Mouse (Mus musculus): ENCODE results near the gene Fbh1.

The Fbh1 gene

GRCm38 (mm10) chr2:11718573-11718972, 58.8 kb downstream of the Fbh1 start:
- DNase-seq (ENCODE audit: low read depth, low spot score) = no peak

GRCm38 (mm10) chr2:11714535-11714934, 62.8 kb downstream of the Fbh1 start:
- DNase-seq (ENCODE audit: low read depth, low spot score) = no peak

DNA sequence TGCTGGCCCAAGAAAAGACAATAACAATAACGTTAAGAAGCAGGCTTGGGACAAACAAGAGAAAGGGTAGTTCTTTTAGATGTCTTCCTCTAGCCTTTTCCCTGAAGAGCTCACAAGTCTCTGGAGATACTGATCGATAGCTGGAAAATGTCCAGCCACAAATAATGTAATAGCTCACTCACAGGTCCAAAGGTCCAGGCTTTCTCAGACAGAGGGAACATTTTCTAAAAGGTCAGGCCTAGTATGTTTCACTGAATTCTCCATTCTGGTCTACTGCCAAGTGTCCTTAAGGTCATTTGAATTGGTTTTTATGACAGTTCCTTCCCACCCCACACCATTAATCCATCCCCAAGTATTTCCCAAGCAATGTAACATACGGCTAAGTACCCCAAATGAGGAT, 64.4 kb downstream of the Fbh1 start:
- no peak for DNase-seq (ENCODE audit: low read depth, low spot score)

DNA sequence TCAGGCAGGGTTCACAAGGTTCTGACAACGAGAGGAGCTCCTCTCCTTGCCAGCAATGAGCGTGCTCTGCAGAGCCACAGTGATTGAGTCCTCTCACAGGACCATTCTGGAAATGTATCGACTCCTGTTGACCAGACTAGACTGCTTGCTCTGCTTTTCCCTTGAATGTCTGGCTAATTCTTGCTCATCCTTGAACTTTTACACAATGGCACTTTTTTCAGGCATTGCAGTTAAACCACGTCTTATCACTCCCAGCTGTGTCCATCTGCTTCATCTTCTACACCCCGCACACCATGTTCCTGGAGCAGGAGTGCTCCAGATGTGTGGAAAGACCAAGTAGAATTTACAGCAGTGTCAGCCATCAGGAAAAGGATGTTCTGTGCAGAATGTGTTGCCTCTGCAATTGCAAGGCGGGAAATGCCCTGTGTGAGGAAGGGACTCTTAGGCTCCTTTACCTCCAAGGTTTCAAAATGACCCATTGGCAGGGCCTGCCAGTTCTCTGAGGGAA, 64.8 kb downstream of the Fbh1 start:
- DNase-seq (ENCODE audit: low read depth, low spot score) = no peak

DNA sequence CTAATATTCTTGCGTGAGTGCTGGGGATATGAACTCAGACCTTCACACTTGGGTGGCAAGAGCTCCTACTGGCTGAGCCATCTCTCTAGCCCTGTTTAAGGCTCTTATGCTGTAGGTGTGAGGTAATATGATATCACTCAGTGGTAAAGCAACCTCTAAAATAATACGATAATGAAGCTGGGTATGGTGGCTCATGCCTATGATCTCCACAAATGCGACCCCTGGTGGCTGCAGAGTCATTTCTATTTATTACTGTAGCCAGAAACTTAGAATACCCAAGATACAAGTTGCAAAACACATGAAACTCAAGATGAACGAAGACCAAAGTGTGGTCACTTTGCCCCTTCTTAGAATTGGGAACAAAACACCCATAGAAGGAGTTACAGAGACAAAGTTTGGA, 67.3 kb downstream of the Fbh1 start:
- DNase-seq (ENCODE audit: low read depth, low spot score) = peak; percentile 20

GRCm38 (mm10) chr2:11708538-11708937, 68.8 kb downstream of the Fbh1 start:
- DNase-seq (ENCODE audit: low read depth, low spot score) = no peak

DNA sequence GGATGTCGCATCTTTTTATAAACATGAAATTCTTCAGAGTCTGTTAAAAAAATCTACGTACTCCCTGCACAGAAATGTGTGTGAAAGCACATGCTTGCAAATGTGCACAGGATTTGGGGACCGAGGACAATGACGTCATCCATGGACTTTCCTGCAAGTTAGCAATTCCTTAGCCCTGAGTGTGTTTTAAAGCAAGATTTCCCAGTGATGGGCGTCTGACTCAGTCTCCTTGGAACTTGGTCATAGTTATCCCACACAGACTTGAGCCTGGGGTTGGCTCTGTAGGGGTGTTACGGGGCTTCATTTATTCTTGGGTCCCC, 70.7 kb downstream of the Fbh1 start:
- DNase-seq (ENCODE audit: low read depth, low spot score) = no peak

GRCm38 (mm10) chr2:11706030-11706745, 71.2 kb downstream of the Fbh1 start:
- peak; percentile 17 for DNase-seq (ENCODE audit: low read depth, low spot score)

GRCm38 (mm10) chr2:11705201-11706025, 72.0 kb downstream of the Fbh1 start, which contains the start of gene Il15ra:
TSS of gene Il15ra (plus strand) at chr2:11705290.
- peak; percentile 27 for DNase-seq (ENCODE audit: low read depth, low spot score)

DNA sequence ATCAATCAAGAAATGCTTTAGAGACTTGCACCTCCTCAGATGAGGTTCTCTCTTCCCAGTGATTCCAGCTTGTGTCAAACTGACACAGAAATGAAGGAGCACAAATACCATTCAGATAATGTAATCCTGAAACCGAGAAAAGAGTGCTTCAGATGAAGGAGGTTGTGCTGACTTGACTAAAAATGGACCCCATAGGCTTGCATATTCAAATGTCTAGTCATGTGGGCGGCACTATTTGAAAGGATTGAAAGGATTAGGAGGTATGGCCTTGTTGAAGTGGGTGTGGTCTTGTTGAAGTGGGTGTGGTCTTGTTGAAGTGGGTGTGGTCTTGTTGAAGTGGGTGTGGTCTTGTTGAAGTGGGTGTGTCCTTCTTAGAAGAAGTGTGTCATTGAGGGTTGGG, 77.5 kb downstream of the Fbh1 start:
- DNase-seq (ENCODE audit: low read depth, low spot score) = peak; percentile 43

GRCm38 (mm10) chr2:11698994-11699393, 78.4 kb downstream of the Fbh1 start:
- no peak for DNase-seq (ENCODE audit: low read depth, low spot score)

- DNase-seq (ENCODE audit: low read depth, low spot score) = no peak
Measured at GRCm38 (mm10) chr2:11695867-11696266, 81.5 kb downstream of the Fbh1 start.

DNA sequence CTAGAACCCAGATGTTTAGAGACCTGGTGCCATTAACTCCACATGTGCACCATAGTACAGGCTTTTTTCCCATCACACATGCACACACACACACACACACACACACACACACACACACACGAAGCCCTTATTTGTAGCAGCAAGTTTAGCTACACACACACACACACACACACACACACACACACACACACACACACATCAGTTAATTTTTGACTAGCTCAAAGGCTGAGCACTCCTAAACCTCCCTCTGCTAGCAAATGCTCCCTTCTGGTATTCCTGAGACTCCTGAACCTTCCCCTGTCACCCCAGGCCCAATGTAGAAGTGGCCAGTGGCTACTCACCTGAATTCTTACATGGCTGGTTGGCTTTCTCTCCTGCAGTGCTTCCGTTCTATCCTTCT, 83.3 kb downstream of the Fbh1 start:
- DNase-seq (ENCODE audit: low read depth, low spot score) = no peak

DNA sequence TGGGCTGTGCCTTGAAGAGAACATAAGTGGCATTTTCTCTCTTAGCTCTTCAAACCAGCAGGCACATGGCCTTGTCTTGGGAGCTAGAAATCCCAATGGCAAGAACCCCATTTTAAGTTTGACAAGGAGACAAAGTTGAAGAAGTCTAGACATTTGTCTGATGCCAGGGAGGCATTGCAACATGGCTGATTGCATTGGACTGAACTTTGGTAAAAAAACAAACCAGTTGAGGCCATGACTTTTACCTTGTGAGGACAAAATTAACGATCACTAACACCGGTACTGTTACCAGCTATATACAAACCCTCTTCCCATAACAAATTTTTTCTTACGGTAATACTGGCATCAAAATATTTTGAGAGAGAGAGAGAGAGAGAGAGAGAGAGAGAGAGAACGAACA, 84.0 kb downstream of the Fbh1 start:
- DNase-seq (ENCODE audit: low read depth, low spot score) = no peak
